Mouse (Mus musculus) heart, embryonic 10.5 days (tissue): ENCODE results near the gene Nosip. TPM values are rescaled to one million over a fixed set of nuclear protein-coding genes. Genes with fewer than 3 reads are reported as not detected.
A peak's percentile ranks its signal among the peaks of the same experiment; 100 is the strongest.

Experiments
- DNase-seq: peaks from one replicate; pipeline ENCODE4 v3.0.0-alpha.2; 2017; ENCODE audit warnings: low spot score
- H3K27ac ChIP-seq: fragments of 300-500 bp; sonication (generic); 2 replicates; pipeline ENCODE4 v1.5.1; 2016; ENCODE audit warnings: mild to moderate bottlenecking
- H3K27me3 ChIP-seq: fragments of 300-500 bp; sonication (generic); 2 replicates; pipeline ENCODE4 v1.6.1; 2016; ENCODE audit warnings: mild to moderate bottlenecking; ENCODE audit not compliant: poor library complexity, insufficient read depth, severe bottlenecking
- H3K36me3 ChIP-seq: fragments of 300-500 bp; sonication (generic); 2 replicates; pipeline ENCODE4 v1.6.1; 2016; ENCODE audit warnings: mild to moderate bottlenecking, moderate library complexity
- H3K4me1 ChIP-seq: fragments of 300-500 bp; sonication (generic); 2 replicates; pipeline ENCODE4 v1.6.1; 2016; ENCODE audit warnings: mild to moderate bottlenecking
- H3K4me3 ChIP-seq: fragments of 300-500 bp; sonication (generic); 2 replicates; pipeline ENCODE4 v1.5.1; 2016; ENCODE audit warnings: mild to moderate bottlenecking, moderate library complexity
- H3K9me3 ChIP-seq: fragments of 300-500 bp; sonication (generic); 2 replicates; pipeline ENCODE4 v1.6.1; 2016; ENCODE audit warnings: mild to moderate bottlenecking, moderate library complexity
- whole genome bisulfite sequencing: fragments of 180-500 bp; shearing (Covaris S2); methylation state at CpG from one replicate; pipeline ENCODE4 v1.1.7; 2016; 5-methylcytosine and 5-hydroxymethylcytosine counted together
- polyA plus RNA-seq: library from polyadenylated mRNA; unstranded; fragments of >200 nt; fragmentation: Nextera tagmentation; extraction: Ambion mirVana; gene quantifications from 2 replicates; pipeline ENCODE4 v1.2.1, GENCODE M21; 2016

The Nosip gene
- polyA plus RNA-seq, 1 experiment from 2014 or later, result 65.2 TPM

DNA sequence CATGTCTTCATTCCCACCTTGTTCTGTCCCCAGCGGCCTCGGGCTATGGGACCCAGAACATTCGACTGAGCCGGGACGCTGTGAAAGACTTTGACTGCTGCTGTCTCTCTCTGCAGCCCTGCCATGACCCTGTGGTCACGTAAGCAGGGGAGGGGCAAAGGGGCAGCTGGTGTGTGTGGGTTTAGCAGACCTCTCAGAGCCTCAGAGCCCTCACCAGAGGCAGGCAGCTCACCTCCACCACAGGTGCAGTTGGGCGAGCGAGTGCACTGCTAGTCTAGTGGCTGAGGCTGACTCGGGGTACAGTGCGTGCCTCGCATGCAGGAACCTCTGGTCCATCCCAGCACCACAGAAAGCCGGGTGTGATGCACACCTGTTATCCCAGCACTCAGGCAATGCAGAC, 11.7 kb downstream of the Nosip start:
- H3K27me3 ChIP-seq, result no peaks in the 10 kb centered on the region
- H3K36me3 ChIP-seq, result peaks cover 42% of the 10 kb centered on the region
- 87% methylated on average over 12 of the region's 12 CpGs for WGBS

DNA sequence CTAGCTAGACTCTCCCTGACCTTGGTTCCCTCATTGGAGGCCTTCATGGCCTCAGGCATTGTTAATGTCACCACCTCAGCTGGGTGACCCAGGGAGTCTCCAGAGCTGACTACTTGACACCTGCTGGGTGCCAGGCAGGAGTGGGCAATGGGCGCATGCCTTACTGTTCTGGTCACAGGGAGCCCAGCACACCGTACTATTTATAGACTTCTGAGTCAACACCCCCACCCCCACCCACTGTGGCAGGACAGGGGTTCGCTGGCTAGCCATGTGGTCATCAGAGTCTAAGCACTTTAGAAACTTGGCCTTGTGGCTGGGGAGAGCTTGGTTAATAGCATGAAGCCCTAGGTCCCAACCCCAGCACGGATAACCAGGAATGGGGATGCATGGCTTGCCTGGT, 13.2 kb downstream of the Nosip start:
- Histone ChIP-seq H3K4me3 (peak overlapping the region; percentile 5; the same call in 1 of the 2 replicates), H3K36me3 (peaks cover 42% of the 10 kb centered on the region), H3K9me3 (no peaks in the 10 kb centered on the region), H3K27ac (peak overlapping the region; percentile 77), H3K4me1 (peaks cover 30% of the 10 kb centered on the region), H3K27me3 (no peaks in the 10 kb centered on the region)
- DNase-seq, result peak; percentile 81
- 53% methylated on average over 4 of the region's 4 CpGs for WGBS

More for the DNA sequence above, 11.7 kb downstream of the Nosip start:
- Histone ChIP-seq H3K9me3 (no peaks in the 10 kb centered on the region), H3K4me3 (no peak overlapping the region), H3K27ac (no peak overlapping the region), H3K4me1 (peaks cover 34% of the 10 kb centered on the region)
- DNase-seq, result no peak

DNA sequence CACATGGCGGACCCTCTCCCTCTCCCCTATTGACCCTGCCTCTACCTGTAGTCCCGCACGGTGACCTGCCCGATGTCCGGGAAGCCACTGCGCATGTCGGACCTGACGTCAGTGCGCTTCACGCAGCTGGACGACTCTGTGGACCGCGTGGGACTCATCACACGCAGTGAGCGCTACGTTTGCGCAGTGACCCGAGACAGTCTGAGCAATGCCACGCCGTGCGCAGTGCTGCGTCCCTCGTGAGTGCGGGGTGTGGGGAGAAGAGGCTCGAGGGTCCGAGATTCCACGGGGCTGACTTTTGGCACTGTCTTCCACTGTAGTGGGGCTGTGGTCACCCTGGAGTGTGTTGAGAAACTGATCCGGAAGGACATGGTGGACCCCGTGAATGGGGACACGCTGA, 14.3 kb downstream of the Nosip start:
- H3K4me1 ChIP-seq, result peaks cover 30% of the 10 kb centered on the region
- no peaks in the 10 kb centered on the region for H3K9me3 ChIP-seq
- WGBS, result 87% methylated on average over 30 of the region's 30 CpGs
- DNase-seq, result no peak
- peaks cover 50% of the 10 kb centered on the region for H3K36me3 ChIP-seq
- H3K27me3 ChIP-seq, result no peaks in the 10 kb centered on the region
- H3K4me3 ChIP-seq, result no peak overlapping the region; the same call in 1 of the 2 replicates
- peak overlapping the region; percentile 77; the same call in 1 of the 2 replicates for H3K27ac ChIP-seq

DNA sequence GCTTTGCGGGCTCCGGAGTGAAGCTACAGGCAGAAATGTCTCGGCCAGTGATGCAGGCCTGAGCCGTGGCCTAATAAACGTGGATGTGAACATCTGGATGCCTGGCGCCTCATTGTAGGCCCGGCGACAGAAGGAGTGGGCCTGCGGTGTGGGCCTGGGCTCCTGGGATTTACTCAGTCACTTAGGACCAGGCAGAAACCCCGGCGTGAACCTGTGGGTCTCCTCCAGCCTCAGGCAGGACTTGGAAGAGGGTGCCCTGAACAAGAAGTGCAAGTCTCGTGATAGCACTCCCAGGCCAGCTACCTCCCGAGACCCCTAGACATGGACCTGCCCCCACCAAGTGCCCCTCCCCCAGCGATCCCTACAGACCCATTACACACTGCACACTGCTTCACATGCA, 15.1 kb downstream of the Nosip start:
- H3K36me3 ChIP-seq, result peaks cover 52% of the 10 kb centered on the region
- WGBS, result 82% methylated on average over 14 of the region's 14 CpGs
- H3K4me1 ChIP-seq, result peaks cover 30% of the 10 kb centered on the region
- no peaks in the 10 kb centered on the region for H3K27me3 ChIP-seq
- DNase-seq, result no peak
- no peak overlapping the region for H3K4me3 ChIP-seq
- H3K9me3 ChIP-seq, result no peaks in the 10 kb centered on the region
- no peak overlapping the region; the same call in 1 of the 2 replicates for H3K27ac ChIP-seq

DNA sequence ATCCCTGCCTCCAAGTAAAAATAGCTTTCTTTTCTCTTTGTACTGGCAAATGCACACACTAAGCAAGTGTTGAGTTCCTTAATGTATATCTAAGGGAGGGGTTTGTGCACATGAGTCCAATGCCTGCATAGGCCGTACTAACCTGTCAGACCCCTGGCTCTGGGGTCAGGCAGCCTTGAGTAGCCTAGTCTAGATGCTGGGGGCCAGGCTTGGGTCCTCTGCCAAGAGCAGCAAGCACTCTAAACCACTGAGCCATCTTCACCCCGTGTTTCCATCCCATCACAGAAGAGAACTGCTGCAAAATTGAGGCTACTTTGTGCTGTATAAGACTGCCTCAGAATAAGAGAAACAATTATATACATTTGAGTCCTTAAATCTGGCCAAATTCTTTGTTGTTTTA, 15.6 kb downstream of the Nosip start:
- no peak for DNase-seq
- Histone ChIP-seq H3K36me3 (peaks cover 58% of the 10 kb centered on the region), H3K27ac (no peak overlapping the region), H3K27me3 (no peaks in the 10 kb centered on the region), H3K9me3 (no peaks in the 10 kb centered on the region), H3K4me1 (peaks cover 34% of the 10 kb centered on the region), H3K4me3 (no peak overlapping the region)
- 92% methylated on average over 2 of the region's 2 CpGs for WGBS

DNA sequence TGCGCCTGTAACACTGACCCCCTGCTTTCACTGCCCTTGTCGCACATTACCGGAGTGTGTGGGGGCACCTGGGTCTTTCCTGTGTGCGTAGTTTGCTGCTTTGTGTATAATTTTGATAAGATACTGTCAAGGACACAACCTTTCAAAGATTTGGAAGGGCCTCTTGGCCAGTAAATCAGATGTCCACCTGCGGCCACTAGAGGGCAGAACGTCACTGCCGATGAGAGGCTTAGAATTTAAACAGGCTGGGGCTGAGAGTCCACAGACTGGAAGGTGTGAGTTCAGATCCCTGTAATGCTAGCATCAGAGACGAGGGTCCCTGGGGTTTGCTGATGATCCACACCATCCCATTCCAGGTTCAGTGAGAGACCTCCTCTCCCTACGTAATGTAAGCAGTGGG, 16.3 kb downstream of the Nosip start:
- no peak overlapping the region for H3K4me3 ChIP-seq
- H3K4me1 ChIP-seq, result peaks cover 36% of the 10 kb centered on the region
- no peak overlapping the region for H3K27ac ChIP-seq
- WGBS, result 27% methylated on average over 9 of the region's 9 CpGs
- H3K36me3 ChIP-seq, result peaks cover 62% of the 10 kb centered on the region
- no peaks in the 10 kb centered on the region for H3K27me3 ChIP-seq
- peak; percentile 89 for DNase-seq
- H3K9me3 ChIP-seq, result no peaks in the 10 kb centered on the region

DNA sequence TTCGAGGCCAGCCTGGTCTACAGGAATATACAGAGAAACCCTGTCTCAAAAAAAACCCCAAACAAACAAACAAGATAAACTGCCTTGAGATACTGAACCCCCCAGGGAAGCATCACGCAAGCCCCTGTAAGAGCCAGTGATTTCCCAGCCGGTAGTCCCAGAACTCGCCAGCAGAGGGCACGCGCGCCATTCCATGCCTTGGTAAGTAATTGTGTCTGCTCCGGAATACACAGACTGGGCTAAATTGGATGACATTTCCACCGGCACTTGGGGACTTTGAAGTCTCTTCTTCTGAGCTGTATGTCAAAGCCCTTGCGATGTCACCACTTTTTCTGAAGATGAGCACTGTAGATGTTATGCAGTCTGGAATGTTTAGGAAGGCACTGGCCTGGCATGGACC, 17.6 kb downstream of the Nosip start:
- peaks cover 61% of the 10 kb centered on the region for H3K36me3 ChIP-seq
- no peaks in the 10 kb centered on the region for H3K27me3 ChIP-seq
- no peaks in the 10 kb centered on the region for H3K9me3 ChIP-seq
- no peak overlapping the region for H3K27ac ChIP-seq
- peaks cover 27% of the 10 kb centered on the region for H3K4me1 ChIP-seq
- H3K4me3 ChIP-seq, result no peak overlapping the region
- peak; percentile 94 for DNase-seq
- WGBS, result 1% methylated on average over 10 of the region's 10 CpGs

DNA sequence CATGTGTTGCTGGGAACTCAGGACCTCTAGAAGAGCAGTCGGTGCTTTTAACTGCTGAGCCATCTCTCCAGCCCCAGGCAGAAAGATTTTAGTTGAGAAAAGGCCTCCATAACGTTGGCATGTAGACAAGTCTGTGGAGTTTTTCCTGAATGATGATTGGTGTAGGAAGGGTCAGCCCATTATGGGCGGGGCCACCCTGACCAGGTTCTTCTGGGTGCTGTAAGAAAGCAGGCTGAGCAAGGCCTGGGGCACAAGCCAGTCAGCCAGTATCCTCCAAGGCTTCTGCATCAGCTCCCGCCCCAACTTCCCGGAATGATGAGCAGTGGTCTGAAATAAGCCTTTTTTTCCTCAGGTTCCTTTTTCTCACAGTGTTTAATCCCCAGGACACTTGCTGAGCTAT, 18.8 kb downstream of the Nosip start:
- peaks cover 65% of the 10 kb centered on the region for H3K36me3 ChIP-seq
- H3K9me3 ChIP-seq, result no peaks in the 10 kb centered on the region
- no peak overlapping the region; the same call in 1 of the 2 replicates for H3K4me3 ChIP-seq
- no peaks in the 10 kb centered on the region for H3K27me3 ChIP-seq
- peaks cover 16% of the 10 kb centered on the region for H3K4me1 ChIP-seq
- H3K27ac ChIP-seq, result 0 out of 2 replicates have a peak overlapping the region, but pooled peaks have one; percentile 6
- WGBS, result 52% methylated on average over 5 of the region's 5 CpGs
- no peak for DNase-seq

DNA sequence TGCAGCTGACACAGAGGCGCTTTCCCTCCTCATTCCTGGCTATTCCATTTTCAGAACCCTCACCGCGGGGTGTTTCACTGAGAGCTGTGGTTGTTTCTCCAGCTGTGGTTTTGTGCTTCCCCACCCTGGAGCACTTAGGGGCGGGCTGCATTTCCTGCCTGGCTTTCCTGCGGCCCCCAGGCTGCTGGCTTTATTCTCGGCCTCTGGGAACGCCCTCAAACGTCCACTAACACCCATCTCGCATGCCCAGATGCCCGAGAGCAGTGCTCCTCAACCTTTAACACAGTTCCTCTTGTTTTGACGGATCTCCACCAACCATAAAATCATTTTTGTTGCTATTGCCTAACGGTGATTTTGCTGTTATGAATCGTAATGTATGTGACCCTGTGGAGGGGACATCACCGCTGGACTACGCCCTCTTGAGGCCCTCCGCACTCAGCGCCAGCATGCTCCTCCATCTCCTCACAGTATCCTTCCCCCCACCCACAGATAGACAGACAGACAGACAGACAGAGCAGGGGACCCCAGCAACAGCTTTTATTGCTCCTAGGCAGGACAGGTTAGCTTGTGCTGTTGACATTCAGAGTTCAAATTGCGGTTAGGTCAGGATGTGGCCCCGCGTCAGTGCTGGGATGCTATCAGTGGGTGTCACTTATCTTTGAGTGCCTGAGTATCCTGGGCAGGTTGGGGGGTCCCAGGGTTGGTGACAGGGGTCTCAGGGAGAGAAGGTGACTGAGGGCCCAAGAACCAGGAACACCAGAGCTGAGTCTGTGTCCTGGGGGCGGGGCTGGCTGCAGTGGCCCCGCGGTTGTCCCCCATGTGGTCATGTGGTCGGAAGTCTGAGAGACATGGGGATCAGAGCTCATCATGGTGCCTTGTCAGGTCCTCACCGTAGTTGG, 20.4 kb downstream of the Nosip start:
- WGBS, result 65% methylated on average over 25 of the region's 25 CpGs
- no peak for DNase-seq
- Histone ChIP-seq H3K4me3 (no peak overlapping the region), H3K9me3 (0 out of 2 replicates have a peak, but pooled peaks cover 2% of the 10 kb centered on the region), H3K4me1 (peaks cover 11% of the 10 kb centered on the region), H3K27me3 (no peaks in the 10 kb centered on the region), H3K36me3 (peaks cover 65% of the 10 kb centered on the region), H3K27ac (0 out of 2 replicates have a peak overlapping the region, but pooled peaks have one; percentile 12)

DNA sequence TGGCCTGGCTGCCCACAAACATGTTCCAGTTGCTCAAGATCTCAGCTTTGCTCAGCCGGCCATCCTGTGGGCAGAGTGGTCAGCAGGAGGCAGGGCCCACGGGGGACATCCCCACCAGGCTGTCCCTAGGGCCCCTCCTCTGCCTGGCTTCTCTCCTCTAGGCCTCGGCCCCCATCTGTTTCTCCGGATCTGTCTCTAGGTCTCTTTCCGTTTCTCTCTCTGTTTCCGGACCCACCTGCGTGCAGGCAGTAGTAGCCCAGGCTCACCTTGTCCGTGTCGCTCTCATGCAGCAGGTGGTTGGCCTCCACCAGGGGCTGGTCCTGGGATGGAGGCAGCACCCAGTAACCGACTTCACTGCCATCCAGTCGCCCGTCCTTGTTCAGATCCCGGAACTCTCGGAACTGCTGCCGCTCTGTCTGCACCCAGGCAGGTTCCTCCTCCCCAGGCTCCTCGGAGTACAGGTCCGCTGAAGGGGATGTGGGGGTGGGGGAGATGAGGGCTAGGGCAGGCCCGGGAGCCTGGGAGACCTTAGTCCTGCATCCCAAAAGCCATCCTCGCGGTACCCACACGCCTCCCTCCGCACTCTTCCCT, 21.2 kb downstream of the Nosip start:
- Histone ChIP-seq H3K36me3 (peaks cover 70% of the 10 kb centered on the region), H3K4me3 (no peak overlapping the region; the same call in 1 of the 2 replicates), H3K27ac (0 out of 2 replicates have a peak overlapping the region, but pooled peaks have one; percentile 12), H3K27me3 (no peaks in the 10 kb centered on the region), H3K4me1 (peaks cover 11% of the 10 kb centered on the region), H3K9me3 (0 out of 2 replicates have a peak, but pooled peaks cover 2% of the 10 kb centered on the region)
- no peak for DNase-seq
- WGBS, result 87% methylated on average over 22 of the region's 22 CpGs

DNA sequence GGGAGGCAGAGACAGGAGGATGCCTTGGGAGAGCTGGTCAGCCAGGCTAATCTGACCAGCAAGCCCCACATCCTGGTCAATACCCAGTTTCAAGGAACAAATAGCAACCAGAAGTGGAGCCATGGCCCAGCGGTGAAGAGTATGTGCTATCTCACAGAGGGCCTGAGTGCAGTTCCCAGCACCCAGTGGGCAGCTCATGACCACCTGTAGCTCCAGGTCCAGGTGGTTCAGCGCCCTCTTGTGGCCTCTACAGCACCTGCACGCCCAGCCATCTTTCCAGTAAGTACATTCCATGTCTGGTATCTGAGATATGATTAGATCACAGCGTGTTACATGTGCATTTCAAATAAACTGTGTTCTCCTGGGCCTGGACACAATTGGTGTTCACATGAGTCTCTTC, 23.9 kb downstream of the Nosip start:
- 79% methylated on average over 4 of the region's 4 CpGs for WGBS

DNA sequence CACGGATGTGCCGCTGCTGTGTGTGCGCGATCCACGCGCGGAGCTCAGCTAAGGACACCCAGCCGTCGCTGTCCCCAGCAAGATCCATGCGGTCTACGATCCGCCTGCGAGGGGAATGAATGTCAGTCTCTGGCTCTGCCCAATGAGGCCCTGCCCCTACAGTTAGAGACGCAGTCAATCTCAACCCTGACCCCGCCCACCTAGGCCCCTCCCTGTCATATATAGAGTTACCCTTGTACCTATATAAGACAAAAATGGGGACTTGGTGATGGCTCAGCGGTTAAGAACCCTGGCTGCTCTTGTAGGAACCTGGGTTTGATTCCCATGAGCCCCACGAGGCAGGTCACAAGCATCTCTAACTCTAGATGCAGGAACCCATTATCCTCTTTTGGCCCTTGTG, 26.4 kb downstream of the Nosip start:
- DNase-seq, result no peak
- no peaks in the 10 kb centered on the region for H3K27me3 ChIP-seq
- H3K9me3 ChIP-seq, result 0 out of 2 replicates have a peak, but pooled peaks cover 2% of the 10 kb centered on the region
- 86% methylated on average over 17 of the region's 17 CpGs for WGBS
- peaks cover 24% of the 10 kb centered on the region for H3K4me1 ChIP-seq
- H3K4me3 ChIP-seq, result no peak overlapping the region
- H3K27ac ChIP-seq, result no peak overlapping the region
- peaks cover 57% of the 10 kb centered on the region for H3K36me3 ChIP-seq

More for the DNA sequence above, 23.9 kb downstream of the Nosip start:
- peaks cover 20% of the 10 kb centered on the region for H3K4me1 ChIP-seq
- H3K27ac ChIP-seq, result no peak overlapping the region
- H3K4me3 ChIP-seq, result no peak overlapping the region
- H3K27me3 ChIP-seq, result no peaks in the 10 kb centered on the region
- peak; percentile 75 for DNase-seq
- H3K9me3 ChIP-seq, result 0 out of 2 replicates have a peak, but pooled peaks cover 2% of the 10 kb centered on the region
- H3K36me3 ChIP-seq, result peaks cover 76% of the 10 kb centered on the region
